Mouse (Mus musculus) liver, embryonic 16.5 days (tissue): ENCODE results near the gene Hcfc1r1. TPM values are rescaled to one million over a fixed set of nuclear protein-coding genes. Genes with fewer than 3 reads are reported as not detected.

Experiments used
- ATAC-seq: fragments of 200-750 bp; cut with Nextera tagmentation; 2 replicates; pipeline ENCODE4 v1.8.0; 2017; ENCODE audit warnings: low read depth, mild to moderate bottlenecking, moderate number of reproducible peaks, moderate library complexity
- H3K27ac ChIP-seq: fragments of 300-500 bp; sonication (generic); 2 replicates; pipeline ENCODE4 v1.5.1; 2014; ENCODE audit warnings: mild to moderate bottlenecking, low read length
- H3K27me3 ChIP-seq: fragments of 300-500 bp; sonication (generic); 2 replicates; pipeline ENCODE4 v1.6.1; 2014; ENCODE audit warnings: low read depth, low read length, mixed read lengths; ENCODE audit not compliant: control insufficient read depth, insufficient read depth
- H3K36me3 ChIP-seq: fragments of 300-500 bp; sonication (generic); 2 replicates; pipeline ENCODE4 v1.6.1; 2014; ENCODE audit warnings: mild to moderate bottlenecking; ENCODE audit not compliant: control insufficient read depth, insufficient read depth
- H3K4me1 ChIP-seq: fragments of 300-500 bp; sonication (generic); 2 replicates; pipeline ENCODE4 v1.6.1; 2014; ENCODE audit warnings: low read depth, low read length, mixed read lengths; ENCODE audit not compliant: control insufficient read depth
- H3K4me2 ChIP-seq: fragments of 300-500 bp; sonication (generic); 2 replicates; pipeline ENCODE4 v1.6.1; 2014; ENCODE audit warnings: low read depth, low read length, mixed read lengths
- H3K4me3 ChIP-seq: fragments of 300-500 bp; sonication (generic); 2 replicates; pipeline ENCODE4 v1.5.1; 2014; ENCODE audit warnings: low read depth, mild to moderate bottlenecking, low read length
- H3K9ac ChIP-seq: fragments of 300-500 bp; sonication (generic); 2 replicates; pipeline ENCODE4 v1.6.1; 2014; ENCODE audit warnings: low read depth, low read length
- H3K9me3 ChIP-seq: fragments of 300-500 bp; sonication (generic); replicated peaks from 2 replicates; pipeline ENCODE4 v1.6.1; 2016; ENCODE audit warnings: low read length; ENCODE audit not compliant: control insufficient read depth
- WGBS: fragments of 180-500 bp; shearing (Covaris S2); extraction: QIAGEN DNeasy Blood & Tissue Kit; methylation state at CpG from one replicate; pipeline ENCODE4 v1.1.7; 2014; ENCODE audit not compliant: insufficient replicate concordance; 5-methylcytosine and 5-hydroxymethylcytosine counted together
- polyA plus RNA-seq: library from polyadenylated mRNA; unstranded; fragments of >200 nt; fragmentation: Nextera tagmentation; extraction: Ambion mirVana; gene quantifications from 2 replicates; pipeline ENCODE4 v1.2.1, GENCODE M21; 2015

The Hcfc1r1 gene
- polyA plus RNA-seq: 18.9 and 23.2 TPM in 2 replicates

DNA sequence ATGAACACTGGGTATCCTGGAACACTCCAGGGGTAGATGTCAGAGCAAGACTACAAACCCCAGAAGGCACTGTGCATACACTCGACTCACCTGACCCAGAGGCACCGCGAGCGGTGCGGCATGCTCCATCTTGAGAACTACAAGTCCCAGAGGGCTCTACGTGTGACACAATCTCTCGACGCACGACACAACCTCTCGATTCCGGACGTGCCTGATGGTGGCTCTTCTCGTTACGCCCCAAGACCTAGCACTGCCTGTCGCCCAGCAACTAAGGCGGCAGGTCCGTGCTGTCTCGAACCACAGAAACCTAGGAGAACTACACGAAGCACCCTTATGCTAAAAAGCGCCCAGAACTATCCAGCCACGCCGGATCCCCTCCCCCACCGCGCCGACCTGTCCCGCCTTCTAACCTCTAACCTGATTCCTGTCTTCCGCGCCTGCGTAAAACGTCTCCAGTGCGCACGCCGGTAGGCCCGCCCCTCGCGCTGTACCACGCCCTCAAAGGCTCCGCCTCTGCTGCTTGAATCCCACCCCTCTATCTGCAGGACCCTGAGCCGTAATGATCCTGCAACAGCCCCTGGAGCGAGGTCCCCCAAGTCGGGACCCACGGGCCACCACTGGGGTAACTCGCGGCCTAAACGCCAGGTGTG, at the start of gene Hcfc1r1, which contains the start of gene Thoc6:
Gene Hcfc1r1 (plus strand): TSS at position 173 of the 650 bp plus-strand sequence.
Gene Thoc6 (minus strand): TSS at position 459 of the 650 bp plus-strand sequence.
- Histone ChIP-seq H3K27ac (peak within 1 kb of the TSS; percentile 65), H3K36me3 (peaks cover 7% of the 10 kb centered on the region), H3K9ac (peak within 1 kb of the TSS; percentile 71), H3K4me1 (peaks cover 22% of the 10 kb centered on the region), H3K27me3 (peaks cover 32% of the 10 kb centered on the region), H3K4me3 (peak within 1 kb of the TSS; percentile 74), H3K9me3 (no peaks in the 10 kb centered on the region), H3K4me2 (peak within 1 kb of the TSS; percentile 83)
- under 1% methylated on average over 45 of the region's 45 CpGs for WGBS
- ATAC-seq: peak; percentile 97

DNA sequence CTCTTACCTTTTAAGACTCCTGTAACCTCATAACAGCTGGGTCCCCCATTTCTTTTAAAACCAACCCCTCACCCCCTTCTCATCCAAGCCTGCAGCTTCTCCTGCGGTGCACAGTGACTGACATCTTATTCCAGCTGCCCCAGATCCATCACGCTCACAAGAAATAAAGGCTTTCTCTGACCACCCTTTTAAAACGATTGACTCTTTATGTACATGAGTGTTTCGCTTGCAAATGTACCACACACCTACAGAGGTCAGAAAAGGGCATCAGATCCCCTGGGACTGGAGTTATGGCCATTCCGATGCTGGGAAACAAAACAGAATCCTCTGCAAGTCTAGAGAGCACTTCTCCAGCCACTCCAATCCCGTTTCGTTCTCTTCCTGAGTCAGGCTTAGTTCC, 45.6 kb upstream of the Hcfc1r1 start:
- Histone ChIP-seq H3K4me3 (no peak overlapping the region), H3K4me1 (no peaks in the 10 kb centered on the region), H3K9ac (no peak overlapping the region), H3K4me2 (no peak overlapping the region), H3K9me3 (no peaks in the 10 kb centered on the region), H3K27ac (no peak overlapping the region), H3K36me3 (no peaks in the 10 kb centered on the region), H3K27me3 (0 out of 2 replicates have a peak, but pooled peaks cover 3% of the 10 kb centered on the region)
- 42% methylated on average over 7 of the region's 7 CpGs for WGBS
- no peak for ATAC-seq

DNA sequence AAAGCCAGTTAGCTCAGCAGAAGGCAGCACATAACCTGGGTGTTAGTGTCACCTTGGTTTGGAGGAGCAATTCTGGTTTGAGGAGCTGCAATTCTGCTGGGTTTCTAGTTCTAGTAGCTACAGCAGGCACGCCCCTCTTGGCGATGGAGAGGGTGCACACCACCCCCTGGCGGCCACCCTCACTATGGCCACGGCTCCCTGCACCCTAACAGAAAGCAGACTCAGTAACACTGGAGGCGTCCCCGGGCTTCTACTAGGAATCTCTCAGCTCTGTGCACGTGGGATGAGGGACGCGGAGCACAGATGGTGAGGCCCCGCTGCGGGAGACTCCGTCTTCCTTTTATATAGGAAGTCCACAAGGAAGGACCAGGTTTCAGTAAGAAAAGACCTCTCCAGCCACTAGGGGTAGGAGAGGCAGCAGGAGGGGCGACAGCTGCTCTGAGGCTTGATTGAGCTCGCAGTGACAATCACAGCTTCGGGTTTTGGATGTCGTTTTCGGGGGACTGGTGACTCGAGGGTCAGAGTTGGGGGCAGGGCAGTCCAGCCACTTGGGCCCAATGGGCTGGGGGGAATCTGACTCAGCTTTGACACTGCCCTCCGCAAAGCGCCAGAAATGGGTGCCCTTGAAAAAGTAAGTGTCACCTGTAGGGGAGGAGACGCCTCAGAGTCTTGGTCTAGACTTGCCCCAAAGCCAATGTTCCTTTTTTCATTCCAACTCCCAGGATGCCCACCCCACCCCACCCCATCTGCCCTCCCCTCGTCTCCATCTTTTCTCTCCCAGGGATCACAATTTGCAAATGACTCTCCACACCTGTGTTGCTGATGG, 43.0 kb upstream of the Hcfc1r1 start:
- no peaks in the 10 kb centered on the region for H3K9me3 ChIP-seq
- ATAC-seq: peak; percentile 50; the same call in 1 of the 2 replicates
- no peak overlapping the region for H3K9ac ChIP-seq
- no peak overlapping the region for H3K4me3 ChIP-seq
- H3K27me3 ChIP-seq: 0 out of 2 replicates have a peak, but pooled peaks cover 3% of the 10 kb centered on the region
- no peaks in the 10 kb centered on the region for H3K4me1 ChIP-seq
- no peaks in the 10 kb centered on the region for H3K36me3 ChIP-seq
- WGBS: 11% methylated on average over 22 of the region's 22 CpGs
- no peak overlapping the region for H3K27ac ChIP-seq
- H3K4me2 ChIP-seq: peak overlapping the region; percentile 18; the same call in 1 of the 2 replicates

DNA sequence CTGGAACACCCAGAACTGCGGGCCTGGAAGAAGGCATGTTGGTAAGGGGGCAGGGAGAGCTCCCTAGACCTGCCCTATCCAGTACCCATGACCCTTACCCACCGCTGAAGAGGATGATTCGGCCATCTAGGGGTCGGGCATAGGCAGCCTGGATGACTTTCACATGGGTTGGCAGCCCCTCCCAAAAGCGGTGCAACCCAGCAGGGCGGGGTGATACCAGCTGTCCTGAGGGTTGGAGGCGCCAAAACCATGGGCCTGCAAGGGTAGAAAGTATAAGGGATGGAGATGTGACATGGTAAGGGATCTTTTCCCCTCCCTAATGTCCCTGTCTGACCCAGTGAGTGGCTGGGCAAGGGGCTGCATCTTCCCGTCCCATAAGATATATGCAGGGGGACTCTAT, 42.2 kb upstream of the Hcfc1r1 start:
- H3K36me3 ChIP-seq: no peaks in the 10 kb centered on the region
- no peak overlapping the region for H3K4me2 ChIP-seq
- H3K9me3 ChIP-seq: no peaks in the 10 kb centered on the region
- no peak for ATAC-seq
- H3K4me1 ChIP-seq: no peaks in the 10 kb centered on the region
- H3K27me3 ChIP-seq: 0 out of 2 replicates have a peak, but pooled peaks cover 3% of the 10 kb centered on the region
- WGBS: 58% methylated on average over 8 of the region's 8 CpGs
- no peak overlapping the region for H3K4me3 ChIP-seq
- H3K27ac ChIP-seq: no peak overlapping the region
- no peak overlapping the region for H3K9ac ChIP-seq

DNA sequence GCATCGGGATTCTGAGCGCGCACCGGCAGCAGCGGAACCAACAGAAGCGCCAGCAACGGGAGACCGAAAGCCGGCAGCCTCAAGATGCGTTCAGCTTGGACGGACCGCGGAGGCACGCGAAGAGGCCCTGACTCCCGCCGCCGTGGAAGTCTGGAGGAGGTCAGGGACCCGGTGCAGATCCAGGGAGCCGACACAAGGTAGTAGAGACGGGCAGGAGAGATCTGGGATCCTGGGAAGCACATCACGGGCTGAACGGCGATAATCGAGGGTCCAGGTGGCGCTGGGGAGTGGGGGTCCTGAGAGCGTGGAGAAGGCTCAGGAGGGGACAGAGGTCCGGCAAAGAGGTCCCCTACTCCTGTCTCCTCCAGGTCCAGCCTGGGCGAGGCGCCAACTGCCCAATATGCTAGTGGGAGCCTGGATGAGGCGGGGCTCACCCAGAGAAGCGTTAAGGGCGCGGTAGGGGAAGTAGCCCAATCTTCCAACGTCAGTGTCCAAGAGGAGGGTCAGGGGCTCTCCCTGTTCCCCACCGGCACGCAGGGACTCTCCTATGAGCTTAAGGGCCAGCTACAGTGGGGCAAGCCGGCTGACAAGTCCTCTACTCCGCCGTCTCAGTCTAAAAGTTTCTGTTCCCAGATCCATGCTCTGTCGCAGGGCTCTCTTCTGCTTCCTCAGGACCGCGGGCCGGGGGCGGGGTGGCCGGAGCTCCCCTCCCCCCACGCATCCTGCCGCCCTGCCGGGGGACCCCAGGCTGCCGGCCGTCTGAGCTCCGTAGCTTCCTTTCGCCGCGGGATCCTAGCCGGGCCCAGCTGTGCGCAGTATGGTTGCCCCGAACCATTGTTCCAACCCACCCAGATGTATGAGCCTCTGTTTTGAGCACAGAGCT, 28.5 kb upstream of the Hcfc1r1 start, which contains the start of gene Mmp25:
Gene Mmp25 (minus strand): TSS at position 665 of the 883 bp plus-strand sequence.
- Histone ChIP-seq H3K27me3 (peaks cover 25% of the 10 kb centered on the region), H3K4me3 (peak within 1 kb of the TSS; percentile 47), H3K9ac (no peak within 1 kb of the TSS), H3K36me3 (no peaks in the 10 kb centered on the region), H3K27ac (no peak within 1 kb of the TSS), H3K4me2 (peak within 1 kb of the TSS; percentile 51), H3K4me1 (no peaks in the 10 kb centered on the region; the same call in 1 of the 2 replicates), H3K9me3 (no peaks in the 10 kb centered on the region)
- 1% methylated on average over 58 of the region's 58 CpGs for WGBS
- 0 out of 2 replicates have a peak, but pooled peaks have one; percentile 3 for ATAC-seq

DNA sequence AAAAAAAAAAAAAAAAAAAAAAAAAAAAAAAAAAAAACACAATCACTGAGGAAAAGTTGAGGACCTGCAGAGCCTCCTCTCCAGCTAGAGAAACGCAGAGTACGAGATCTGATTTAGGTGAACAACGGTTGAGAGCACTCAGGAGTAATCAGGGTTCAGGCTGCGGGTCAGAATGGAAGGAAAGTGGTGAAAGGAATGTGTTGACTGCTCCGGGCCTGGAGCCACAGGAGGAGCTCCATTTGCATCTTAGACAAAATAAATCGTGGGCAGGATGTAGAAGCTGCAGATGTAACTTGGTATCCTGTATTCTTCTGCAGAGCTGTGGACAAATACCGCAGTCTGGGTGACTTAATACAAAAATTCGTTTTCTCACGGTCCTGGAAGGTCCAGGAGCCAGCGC, 27.5 kb upstream of the Hcfc1r1 start:
- Histone ChIP-seq H3K4me2 (no peak overlapping the region), H3K4me1 (no peaks in the 10 kb centered on the region; the same call in 1 of the 2 replicates), H3K4me3 (no peak overlapping the region), H3K9me3 (no peaks in the 10 kb centered on the region), H3K9ac (no peak overlapping the region), H3K27ac (no peak overlapping the region), H3K27me3 (peaks cover 25% of the 10 kb centered on the region), H3K36me3 (no peaks in the 10 kb centered on the region)
- whole genome bisulfite sequencing: 42% methylated on average over 10 of the region's 10 CpGs
- no peak for ATAC-seq

DNA sequence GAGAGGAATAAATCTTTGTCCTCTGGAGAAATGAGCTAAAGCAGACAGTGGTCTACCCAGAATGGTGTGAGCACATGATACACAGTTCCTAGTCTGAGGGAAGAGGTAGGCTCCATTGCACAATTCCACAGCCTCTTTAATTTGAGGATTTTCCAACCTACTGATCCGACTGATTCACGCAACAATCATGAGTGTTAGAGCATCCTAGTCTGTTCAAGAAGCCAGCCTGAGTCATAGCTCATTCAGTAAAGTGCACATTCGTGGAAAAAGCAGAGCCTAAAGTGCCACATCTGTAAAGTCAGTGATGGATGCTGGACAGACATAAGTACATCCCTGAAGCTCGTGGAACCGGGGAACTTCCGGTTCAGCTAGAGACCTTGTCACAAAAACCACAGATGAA, 22.0 kb upstream of the Hcfc1r1 start:
- Histone ChIP-seq H3K4me2 (no peak overlapping the region), H3K4me3 (no peak overlapping the region), H3K4me1 (no peaks in the 10 kb centered on the region), H3K36me3 (no peaks in the 10 kb centered on the region), H3K27me3 (no peaks in the 10 kb centered on the region; the same call in 1 of the 2 replicates), H3K27ac (no peak overlapping the region), H3K9me3 (no peaks in the 10 kb centered on the region), H3K9ac (no peak overlapping the region)
- 49% methylated on average over 6 of the region's 6 CpGs for WGBS
- ATAC-seq: no peak

DNA sequence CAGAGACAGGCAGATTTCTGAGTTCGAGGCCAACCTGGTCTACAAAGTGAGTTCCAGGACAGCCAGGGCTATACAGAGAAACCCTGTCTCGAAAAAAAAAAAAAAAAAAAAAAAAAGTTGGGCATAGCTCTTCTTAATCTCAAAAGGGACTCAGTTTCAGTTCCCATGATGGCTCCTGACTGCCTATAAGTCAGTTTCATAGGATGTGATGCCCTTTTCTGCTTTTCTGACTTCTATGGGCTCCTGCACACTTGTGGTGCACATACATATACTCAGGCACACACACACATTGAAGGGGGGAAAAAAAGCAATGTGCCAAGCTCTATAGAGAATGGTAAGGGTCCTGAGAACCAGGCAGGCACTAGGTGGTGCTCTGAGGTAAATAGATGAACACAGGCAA, 20.1 kb upstream of the Hcfc1r1 start:
- H3K36me3 ChIP-seq: no peaks in the 10 kb centered on the region
- H3K4me1 ChIP-seq: no peaks in the 10 kb centered on the region
- 24% methylated on average over 2 of the region's 2 CpGs for WGBS

More for the DNA sequence above, 20.1 kb upstream of the Hcfc1r1 start:
- Histone ChIP-seq H3K27me3 (no peaks in the 10 kb centered on the region), H3K9ac (no peak overlapping the region), H3K4me3 (no peak overlapping the region), H3K9me3 (no peaks in the 10 kb centered on the region), H3K4me2 (no peak overlapping the region), H3K27ac (no peak overlapping the region)
- no peak for ATAC-seq
